Mouse (Mus musculus) left cerebral cortex, adult 8-10 months (tissue): Measurements from ENCODE around the gene Med29. TPM values are rescaled to one million over a fixed set of nuclear protein-coding genes. Genes with fewer than 3 reads are reported as not detected.
A peak's percentile ranks its signal among the peaks of the same experiment; 100 is the strongest.
"Not testable (repeated sequence)": the region's sequence is repeated elsewhere in the genome, so short reads cannot be mapped to it uniquely, and the experiment has no call there.

Source experiments
- DNase-seq, 2 experiments: peaks; one replicate each; pipeline ENCODE4 v3.0.0; 2022; ENCODE audit warnings: low spot score in 2 of 2
- total RNA-seq, 4 experiments: library from RNA; stranded (reverse); gene quantifications; 2 replicates each; pipeline ENCODE4 v1.2.4; 2022

Med29 gene
- total RNA-seq, 4 experiments from 2014 or later = 13.2 to 17.4 (median 16.3) TPM

DNA sequence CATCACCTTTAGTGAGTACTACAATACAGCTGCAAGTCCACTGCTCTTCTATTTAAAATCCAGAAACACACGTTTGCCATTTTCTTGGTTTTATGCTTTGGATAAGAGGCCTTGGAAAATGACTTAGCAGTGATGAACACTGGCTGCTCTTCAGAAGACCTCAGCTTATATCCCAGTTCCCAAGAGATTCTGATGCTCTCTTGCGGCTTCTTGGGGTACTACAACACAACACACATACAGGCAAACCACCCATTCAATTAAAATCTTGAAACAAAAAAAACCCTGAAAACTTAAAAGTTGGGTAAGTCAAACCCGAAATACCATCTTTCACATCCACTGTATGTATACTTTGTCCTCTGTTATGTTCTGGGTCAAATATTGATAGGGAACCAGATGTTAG is 5.5 kb upstream of the Med29 start:
- DNase-seq = no peak

DNA sequence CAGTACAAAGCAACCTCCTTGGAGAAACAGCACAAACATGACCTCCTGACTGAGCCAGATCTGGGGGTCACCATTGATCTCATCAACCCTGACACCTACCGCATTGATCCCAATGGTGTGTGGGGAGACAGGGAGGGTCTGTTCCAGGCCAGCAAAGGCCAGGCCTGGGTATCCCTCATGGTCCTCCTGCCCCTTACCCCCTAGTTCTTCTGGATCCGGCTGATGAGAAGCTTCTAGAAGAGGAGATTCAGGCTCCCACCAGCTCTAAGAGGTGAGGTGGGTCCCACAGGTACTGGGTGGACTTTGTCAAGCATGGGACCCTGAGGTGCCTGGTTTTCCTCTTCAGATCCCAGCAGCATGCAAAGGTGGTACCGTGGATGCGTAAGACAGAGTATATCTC is 2.9 kb upstream of the Med29 start:
- DNase-seq = no peak

DNA sequence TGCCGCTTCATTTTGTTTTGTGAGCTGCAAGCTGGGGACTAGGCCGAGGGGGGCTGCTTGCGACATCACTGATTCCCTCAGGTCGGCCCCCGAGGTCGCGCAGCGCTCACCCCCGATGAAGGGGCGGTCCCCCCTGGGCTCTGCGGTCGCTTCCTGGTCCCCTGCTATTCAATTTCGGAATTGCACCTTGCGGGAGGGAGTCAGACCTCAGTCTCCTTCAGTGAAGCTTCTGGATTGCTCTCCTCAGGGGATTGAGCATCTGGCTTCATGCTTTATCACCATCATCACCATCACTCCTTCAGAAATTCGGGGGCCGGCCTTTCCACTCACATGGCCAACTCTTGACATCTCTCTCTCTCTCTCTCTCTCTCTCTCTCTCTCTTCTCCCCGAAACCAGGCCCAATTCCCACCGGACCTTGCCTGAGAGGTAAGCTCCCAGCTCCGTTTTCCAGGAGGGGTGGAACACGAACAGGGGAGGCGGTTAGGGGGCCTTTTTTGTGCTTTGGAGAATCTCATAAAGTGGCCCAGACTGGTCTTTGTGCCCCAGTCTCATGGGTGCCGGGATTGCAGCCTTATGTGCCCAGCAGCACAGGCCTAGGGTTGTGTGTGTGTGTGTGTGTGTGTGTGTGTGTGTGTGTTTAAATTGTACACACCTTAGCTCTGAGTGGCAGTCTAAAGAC is 904 bp upstream of the Med29 start:
- no peak for DNase-seq

DNA sequence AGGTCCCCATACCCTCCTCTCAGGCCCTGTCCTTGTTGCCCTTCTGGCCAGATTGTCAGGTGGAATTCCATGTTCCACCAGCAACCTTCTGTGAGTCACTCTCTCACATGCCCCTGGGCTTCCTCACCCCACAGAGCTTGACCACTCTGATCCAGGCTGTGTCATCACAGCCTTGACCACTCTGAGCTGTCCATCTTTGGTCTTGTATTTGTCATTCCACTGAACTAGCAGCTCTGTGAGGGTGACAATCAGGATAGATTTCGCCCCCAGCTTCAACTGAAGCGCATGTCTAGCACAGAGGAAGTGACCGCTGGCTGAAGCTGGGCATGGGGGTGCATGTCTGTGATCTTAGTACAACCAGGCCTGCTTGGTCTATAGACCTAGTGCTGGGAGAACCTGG is 2.2 kb downstream of the Med29 start:
- no peak for DNase-seq

DNA sequence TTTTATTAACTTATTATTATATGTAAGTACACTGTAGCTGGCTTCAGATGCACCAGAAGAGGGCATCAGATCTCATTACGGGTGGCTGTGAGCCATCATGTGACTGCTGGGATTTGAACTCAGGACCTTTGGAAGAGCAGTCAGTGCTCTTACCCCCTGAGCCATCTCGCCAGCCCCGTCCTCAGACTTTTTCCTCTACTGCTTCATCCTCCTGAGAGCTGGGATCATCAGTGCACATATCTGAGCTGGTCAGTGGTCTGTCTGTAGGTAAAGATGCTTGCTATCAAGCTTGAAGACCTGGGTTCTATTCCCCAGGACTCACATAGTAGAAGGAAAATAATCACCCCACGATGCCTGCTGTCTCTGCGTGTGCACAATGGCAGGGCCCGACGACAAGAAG is 5.1 kb downstream of the Med29 start:
- not testable (repeated sequence) for DNase-seq

DNA sequence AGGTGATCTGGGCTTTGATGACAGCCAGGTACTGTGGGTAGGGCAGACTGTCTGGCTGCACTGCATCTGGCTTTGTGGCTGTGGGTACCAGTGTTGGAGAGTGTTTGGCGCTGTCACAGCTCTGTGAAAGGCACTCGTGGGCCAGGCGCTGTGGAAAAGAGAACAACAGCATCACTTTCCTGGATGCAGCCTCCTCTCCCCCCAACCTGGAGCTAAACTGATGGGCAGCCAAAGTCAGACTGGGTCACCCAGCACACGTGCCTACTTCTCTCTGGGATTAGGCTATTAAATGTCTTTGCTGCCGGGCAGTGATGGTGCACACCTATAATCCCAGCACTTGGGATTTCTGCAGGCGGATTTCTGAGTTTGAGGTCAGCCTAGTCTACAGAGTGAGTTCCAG is 5.6 kb downstream of the Med29 start:
- not testable (repeated sequence) for DNase-seq

DNA sequence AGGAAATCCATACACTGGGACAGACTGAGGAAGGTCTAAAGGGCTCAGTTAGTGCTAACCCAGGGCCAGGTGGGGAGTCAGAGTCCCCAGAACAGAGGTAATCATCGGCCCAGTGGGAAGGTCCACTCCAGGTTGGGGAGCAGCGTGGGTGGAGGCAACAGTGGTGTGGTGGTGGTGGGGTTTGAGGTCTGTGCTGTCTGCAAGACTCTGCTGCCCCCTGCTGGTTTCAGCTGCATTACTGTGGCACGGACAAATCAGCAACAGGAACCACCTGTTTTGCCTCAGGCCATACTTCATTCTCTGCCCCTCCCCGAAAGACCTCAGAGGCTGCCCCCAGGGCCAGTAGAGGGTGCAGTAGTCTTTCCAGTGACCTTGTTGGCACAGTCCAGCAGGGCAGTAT is 6.0 kb downstream of the Med29 start:
- DNase-seq = peak in 1 of 2 experiments; percentile 63

DNA sequence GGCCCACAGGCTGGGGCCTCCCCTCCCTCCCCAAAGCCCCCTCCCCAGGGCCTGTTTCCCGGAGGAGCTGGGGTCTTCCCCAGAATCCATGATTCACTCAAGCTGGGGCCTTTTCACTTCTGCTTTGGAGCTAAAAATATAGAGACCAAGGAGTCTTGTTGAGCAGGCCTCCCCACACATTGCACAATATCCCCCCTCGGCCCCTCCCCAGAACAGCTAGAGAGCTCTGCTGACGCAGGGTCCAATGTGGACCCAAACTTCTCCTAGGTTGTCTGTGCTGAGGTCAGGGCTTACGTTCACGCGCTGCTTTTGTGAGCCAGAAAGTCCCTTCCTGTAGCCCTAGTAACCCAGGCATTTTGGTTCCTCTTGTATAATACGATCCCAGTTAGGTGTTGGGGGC is 6.5 kb downstream of the Med29 start:
- DNase-seq = no peak

DNA sequence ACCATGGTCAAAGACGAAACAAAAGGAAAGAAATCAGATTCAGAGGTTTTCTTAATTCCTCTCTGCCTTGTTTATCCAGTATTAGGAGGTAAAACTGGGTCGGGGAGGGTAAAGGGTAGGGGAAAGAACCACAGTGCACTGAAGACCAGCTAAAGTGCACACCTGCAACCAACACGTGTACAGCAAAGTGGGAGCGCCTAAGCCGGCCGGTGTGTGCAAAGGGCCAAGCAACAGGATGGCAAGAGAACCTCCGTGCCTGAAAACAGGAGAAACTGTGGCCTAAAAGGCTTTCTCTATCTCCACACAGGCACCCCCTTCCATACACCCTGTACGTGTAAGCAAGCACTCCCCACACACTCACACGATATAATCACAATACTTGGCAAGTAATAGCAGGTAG is 7.3 kb downstream of the Med29 start:
- DNase-seq = no peak

DNA sequence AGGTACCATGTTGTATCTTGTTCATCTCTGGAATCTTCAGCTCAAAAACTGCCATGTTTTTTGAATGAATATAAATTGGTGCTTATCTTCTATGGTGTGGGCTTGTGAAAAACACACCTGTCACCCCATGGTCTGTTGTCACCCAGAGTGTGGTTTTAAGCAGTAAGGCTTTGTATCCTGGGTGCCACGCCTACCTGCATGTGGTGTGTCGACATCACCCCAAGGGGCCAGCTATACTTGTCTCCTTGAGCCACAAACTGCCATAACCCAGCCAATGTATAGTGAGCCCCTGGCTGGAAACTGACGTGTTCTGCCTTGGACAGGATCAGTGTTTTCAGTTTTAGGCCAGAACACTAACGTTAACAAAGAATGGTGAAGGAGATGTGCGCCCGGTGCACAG is 8.3 kb downstream of the Med29 start:
- DNase-seq = no peak

DNA sequence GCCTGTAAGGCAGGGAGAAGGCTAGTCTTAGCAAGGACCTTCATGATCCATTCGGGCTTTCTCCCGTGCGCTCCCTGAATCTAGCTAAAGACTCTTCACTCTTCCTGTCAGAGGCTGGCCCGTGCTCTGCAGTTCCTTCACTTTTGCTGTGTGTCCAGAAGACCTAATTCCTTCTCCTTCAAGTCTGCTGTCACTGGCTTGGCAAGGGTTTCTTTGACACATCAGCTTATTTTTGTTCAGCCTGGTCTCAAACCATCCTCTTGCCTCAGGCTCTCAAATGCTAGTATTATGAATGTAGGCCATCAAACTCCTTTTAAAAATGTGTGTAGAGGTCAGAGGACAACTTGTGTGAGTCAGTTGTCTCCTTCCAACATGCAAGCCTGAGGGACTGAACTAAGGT is 8.9 kb downstream of the Med29 start:
- DNase-seq = no peak

DNA sequence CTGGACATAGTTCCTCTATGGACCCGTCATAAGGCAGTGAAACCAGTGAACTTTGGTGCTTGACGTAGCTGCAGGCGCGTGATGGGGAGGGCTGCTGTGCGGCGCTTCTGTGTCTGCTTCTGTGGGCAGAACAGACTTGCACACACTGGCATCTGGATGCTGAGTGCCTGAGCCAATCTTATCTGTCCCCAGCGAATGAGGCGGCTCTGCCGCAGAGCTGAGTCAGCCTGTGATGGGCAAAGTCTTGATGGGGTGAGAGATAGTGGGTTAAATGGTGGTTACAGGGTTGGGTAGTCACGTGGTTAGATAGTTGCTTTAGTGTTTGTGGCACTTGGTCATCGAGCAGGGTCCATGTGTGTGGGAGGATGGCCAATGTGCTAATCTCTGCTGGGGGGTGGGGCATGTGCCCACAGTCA is 9.5 kb downstream of the Med29 start:
- peak in 1 of 2 experiments; percentile 74 for DNase-seq

DNA sequence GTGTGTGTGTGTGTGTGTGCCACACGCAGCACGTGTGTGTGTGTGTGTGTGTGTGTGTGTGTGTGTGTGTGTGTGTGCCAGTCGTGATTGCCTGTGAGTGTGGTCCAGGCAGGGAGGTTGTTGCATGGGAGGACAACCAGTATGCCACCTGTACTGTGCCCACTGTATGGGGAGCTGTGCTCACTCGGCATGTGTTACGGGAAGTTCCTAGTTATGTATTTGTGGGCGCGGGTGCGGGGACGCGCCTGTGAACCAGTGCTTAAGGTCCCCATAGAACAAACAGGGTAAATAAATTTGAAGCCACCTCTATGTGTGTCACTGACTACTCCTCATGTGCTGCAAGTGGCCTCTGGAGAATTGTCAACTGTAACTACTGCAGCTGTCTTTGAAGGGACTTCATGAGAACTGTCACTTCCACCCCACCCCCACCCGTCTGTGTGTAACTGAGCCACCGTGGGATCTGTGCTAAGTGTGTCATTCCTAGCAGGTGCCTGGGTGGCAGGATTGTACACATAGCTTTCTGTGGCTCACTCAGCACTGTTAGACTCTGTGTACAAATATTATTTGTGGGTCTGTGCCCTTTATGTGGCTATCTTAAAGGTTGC is 10.1 kb downstream of the Med29 start:
- no peak for DNase-seq

DNA sequence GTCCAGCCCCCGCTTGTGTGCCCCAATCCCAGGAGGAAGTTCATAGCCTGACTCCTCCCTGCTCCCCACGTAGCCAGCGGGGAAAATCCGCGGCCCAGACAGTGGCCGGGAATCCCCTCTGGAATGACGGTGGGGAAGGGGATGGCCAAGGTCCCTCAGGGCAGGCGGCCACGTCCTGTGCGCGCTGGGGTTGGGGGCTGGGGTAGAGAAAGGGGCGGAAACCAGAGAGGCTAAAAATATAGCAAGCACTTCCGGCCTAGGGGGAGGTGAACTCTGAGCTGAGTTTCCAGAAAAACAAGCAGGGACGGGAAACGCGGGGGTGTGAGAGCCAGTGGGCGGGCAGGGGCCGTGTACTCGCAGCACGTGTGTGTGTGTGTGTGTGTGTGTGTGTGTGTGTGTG is 10.6 kb downstream of the Med29 start:
- DNase-seq = no peak

DNA sequence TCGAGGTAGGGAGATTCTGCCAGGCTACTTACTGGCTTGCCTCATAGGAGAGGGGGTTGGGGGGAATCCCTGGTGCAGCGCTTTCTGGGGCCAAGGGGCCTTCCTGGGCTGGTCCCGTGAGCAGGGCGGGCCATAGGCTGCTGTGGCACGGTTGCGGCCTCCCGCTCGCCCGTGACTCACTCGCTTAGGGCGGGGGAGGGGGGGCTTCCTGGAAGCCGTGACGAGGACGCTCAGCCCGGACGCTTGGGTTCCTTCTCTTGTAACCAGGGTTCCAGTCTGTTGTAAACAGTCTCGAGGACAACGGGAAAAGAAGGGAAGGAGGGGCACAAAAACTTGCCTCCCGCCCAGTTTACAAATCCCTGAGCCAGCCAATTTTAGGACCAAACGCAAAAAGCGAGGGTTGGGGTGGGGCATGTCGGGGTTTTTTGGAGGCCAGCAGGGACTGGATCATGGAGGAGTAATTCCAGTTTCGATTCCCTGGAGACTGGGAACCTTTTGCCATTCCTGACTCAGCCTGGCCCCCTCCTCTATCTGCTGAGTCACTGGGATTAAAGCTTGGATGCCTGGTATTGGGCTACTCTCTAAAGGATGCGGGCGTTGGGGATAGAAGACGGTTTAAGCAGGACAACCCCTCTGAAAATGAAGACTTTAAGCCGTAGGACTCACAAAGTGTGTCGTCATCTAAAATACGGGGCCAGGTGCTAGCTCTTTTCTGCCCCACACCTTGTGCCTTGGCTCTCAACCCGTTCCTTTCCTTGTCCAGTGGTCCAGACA is 11.3 kb downstream of the Med29 start:
- DNase-seq = no peak

DNA sequence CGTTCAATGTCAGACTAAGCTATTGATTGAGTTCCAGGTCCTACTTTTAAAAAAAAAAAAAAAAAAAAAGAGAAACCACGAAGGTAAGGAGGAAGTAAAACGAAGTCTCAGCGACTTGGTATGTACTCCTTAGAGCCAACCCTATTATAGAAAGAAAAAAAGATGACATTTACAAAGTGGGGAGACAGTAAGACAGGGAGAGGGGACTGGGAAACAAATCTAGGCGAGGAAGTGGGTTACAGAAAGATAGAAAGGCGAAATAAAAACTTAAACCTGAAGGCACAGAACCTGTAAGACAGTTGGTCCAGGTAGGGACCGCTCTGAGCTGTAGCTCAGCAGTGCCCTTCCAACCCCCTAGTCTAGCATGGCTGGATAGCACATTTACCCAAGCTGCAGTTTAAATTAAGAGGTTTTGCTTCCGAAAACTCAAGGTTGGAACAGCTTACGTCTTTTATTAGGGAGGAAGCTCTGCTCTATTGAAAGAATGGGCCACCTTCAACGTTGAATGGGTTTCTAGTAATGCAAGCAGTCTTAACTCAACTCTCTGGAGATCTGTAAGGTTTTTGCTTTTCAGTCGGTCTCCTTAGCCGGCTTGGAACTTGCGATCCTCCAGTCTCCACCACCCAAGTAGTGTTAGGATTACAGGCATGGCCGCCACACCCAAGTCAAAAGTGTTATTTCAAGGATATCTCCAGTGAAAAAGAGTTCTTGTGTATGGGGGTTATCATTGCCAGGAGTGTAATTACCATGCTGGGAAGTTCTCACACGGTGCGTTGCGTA is 12.1 kb downstream of the Med29 start, which contains the start of gene Zfp36:
Zfp36 (minus strand) TSS at position 17 of the 780 bp plus-strand sequence.
- DNase-seq = no peak

DNA sequence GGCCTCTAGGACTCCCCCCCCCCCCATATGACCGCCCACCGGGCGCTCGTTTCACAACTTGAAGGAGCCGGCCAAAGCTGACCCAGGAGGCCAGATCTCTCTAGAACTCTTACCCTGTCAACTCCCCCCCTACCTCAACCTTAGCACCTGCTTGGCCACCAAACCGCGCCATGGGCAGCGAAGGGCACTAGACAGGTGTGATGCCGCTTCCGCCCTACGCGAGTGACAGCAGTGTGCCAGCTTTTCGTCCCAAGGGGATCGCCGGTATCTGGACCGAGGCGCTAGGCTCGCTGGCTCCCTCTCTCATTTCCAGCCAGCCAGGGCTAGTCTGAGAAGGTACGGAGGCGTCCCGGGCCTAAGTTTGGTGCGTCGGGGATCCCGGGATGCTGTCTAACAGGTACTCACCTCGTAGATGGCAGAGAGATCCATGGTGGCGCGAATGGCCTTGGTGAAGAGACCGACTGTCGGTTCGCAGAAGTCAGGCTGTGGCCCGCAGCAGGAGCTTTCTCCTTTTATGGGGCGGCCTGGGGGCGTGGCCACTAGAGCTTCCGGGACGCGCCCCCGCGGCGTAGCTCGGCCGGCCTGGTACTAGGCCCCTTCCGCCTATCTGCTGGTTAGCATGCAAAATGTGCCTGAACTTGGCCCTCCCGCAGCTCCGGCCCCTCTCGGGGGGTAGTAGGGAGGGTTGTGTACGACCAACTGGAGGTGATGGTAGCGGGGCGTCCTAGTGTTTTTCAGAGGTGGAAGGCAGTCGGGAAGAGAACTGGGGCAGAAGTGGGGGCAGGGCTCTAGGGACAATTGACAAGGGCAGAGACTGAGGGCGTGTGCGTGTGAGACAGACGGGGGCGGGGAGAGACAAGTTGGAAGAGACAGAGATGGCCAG is 13.5 kb downstream of the Med29 start:
- DNase-seq = peak; percentile 69 to 77

DNA sequence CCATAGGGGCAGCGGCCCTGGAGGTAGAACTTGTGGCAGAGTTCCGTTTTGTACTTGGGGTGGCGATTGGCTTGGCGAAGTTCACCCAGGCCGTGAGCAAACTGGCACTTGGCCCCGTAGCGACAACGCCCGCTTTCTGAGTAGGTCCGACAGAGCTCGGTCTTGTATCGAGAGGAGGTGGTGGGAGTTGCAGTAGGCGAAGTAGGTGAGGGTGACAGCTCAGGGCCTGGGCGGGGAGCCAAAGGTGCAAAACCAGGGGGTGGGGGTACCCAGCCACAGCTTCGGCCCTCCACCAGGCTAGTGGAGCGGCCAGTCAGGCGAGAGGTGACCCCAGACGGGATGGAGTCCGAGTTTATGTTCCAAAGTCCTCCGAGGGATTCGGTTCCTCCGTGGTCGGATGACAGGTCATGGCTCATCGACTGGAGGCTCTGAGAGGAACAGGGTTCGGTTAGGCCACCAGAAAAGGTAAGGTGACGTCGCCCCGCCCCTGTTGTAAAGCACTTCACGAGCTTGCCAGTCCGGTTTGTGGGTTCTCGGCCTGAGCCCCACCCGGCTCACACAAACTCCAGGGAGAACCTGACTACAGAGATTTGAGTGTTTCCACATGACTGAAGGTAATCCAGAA is 14.3 kb downstream of the Med29 start:
- no peak for DNase-seq

DNA sequence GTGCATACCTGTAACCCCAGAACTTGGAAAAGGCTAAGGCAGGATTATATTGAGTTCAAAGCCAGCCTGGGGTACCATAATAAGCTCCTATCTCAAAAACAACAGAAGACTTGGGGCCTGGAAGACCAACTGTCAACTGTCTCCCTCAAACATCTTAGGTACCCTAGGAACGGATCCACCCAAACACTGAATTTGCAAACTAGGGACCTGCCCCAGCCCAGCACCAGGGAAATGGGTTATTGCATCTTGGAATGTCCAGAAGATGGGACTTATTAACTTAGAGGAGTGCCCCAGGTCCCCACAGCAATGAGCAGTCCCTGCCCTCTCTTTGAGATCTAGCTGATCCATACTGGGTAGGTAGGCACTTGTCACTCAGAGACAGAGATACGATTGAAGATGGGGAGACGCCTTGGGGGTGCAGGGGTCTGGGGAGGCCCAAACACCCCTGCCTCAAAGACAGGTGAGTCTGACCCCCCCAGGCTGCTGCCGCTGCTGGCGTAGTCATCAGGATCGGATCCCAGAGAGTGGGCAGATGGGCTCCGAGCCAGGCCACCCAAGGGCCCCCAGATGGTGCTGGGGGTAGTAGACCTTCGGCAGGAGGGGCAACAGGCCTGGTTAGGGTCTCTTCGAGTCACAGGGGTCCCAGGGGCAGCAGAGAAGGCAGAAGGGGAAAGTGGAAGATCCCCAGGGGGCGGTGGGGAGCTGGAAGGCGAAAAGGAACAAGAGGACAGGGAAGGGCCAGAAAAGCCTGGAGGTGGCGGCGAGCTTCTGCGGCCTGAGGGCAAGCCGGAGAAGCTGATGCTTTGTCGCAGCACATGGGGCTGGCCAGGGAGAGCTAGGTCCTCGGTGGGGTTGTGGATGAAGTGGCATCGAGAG is 15.1 kb downstream of the Med29 start:
- DNase-seq = no peak
